Mouse (Mus musculus) embryonic fibroblast, embryonic 13.5 days (primary cell): ENCODE measurements at regions not wholly inside any gene's neighbourhood (a gene's known extent, or its start where the extent isn't known, plus 50 kb on each side); places are given as distances from the start of the nearest gene placed in this dataset.

Experiments used
- CTCF ChIP-seq: IDR thresholded peaks from 2 replicates; pipeline ENCODE4 v1.5.1; 2011; ENCODE audit warnings: mild to moderate bottlenecking, control low read depth, low read length, moderate library complexity, borderline replicate concordance; ENCODE audit not compliant: insufficient read depth
- POLR2A ChIP-seq: IDR thresholded peaks from 2 replicates; pipeline ENCODE4 v1.6.1; 2011; ENCODE audit warnings: low read depth, mild to moderate bottlenecking, control low read depth, low read length, moderate library complexity

DNA sequence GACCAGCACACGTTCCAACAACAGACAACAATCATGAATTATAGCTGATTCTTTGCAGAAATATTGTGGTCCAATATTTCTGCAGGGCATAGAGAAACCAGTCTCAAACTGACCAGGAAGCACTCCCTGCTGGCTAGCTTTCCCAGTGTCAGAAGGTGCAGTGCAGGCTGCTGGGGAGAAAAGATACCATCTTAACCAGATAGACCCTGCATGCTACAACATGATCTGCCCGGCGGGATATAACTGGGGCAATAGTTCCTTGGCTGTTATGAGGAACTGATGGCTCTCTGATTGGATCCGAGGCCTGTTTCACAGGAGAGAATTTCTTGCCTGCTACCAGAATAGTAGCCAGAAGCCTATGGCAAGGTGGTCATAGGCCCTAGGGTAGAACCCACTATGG, 86.9 kb upstream of the Prok2 start:
- TF ChIP-seq CTCF (no peak), POLR2A (no peak)
